Mouse (Mus musculus) inflammation-experienced regulatory T-cells, adult 6 months (primary cell): ENCODE measurements around the gene Chd2. TPM values are rescaled to one million over a fixed set of nuclear protein-coding genes. Genes with fewer than 3 reads are reported as not detected.

Experiments
- ATAC-seq: one replicate; pipeline ENCODE4 v1.8.0; 2017
- polyA plus RNA-seq, 3 experiments: library from polyadenylated mRNA; unstranded; fragments of 100-300 nt; shearing (Covaris generic); gene quantifications; one replicate each; pipeline ENCODE4 v1.2.1; 2017

The Chd2 gene
- polyA plus RNA-seq, 3 experiments from 2014 or later = 120 to 258 (median 210) TPM

- ATAC-seq = no peak
Observed at GRCm38 (mm10) chr7:73561492-73562055, 19.9 kb upstream of the Chd2 start.

GRCm38 (mm10) chr7:73560811-73561210 lies 19.2 kb upstream of the Chd2 start:
- no peak for ATAC-seq

GRCm38 (mm10) chr7:73559853-73560190 lies 18.2 kb upstream of the Chd2 start:
- ATAC-seq = no peak

- no peak for ATAC-seq
Observed at GRCm38 (mm10) chr7:73559170-73559852, 17.7 kb upstream of the Chd2 start.

- ATAC-seq = peak; percentile 87
Observed at GRCm38 (mm10) chr7:73558293-73559169, 16.9 kb upstream of the Chd2 start.

GRCm38 (mm10) chr7:73557671-73558265 lies 16.1 kb upstream of the Chd2 start:
- no peak for ATAC-seq

GRCm38 (mm10) chr7:73556688-73557667 lies 15.3 kb upstream of the Chd2 start:
- ATAC-seq = no peak

GRCm38 (mm10) chr7:73555918-73556580 lies 14.4 kb upstream of the Chd2 start:
- no peak for ATAC-seq

GRCm38 (mm10) chr7:73554849-73555248 lies 13.2 kb upstream of the Chd2 start:
- ATAC-seq = no peak

GRCm38 (mm10) chr7:73553160-73553559 lies 11.5 kb upstream of the Chd2 start:
- ATAC-seq = no peak

GRCm38 (mm10) chr7:73552054-73552750 lies 10.6 kb upstream of the Chd2 start:
- peak; percentile 57 for ATAC-seq

GRCm38 (mm10) chr7:73551370-73551769 lies 9.7 kb upstream of the Chd2 start:
- peak; percentile 11 for ATAC-seq

- ATAC-seq = no peak
Observed at GRCm38 (mm10) chr7:73548051-73548450, 6.4 kb upstream of the Chd2 start.

- ATAC-seq = peak; percentile 34
Observed at GRCm38 (mm10) chr7:73546561-73547510, 5.2 kb upstream of the Chd2 start.

- ATAC-seq = no peak
Observed at GRCm38 (mm10) chr7:73545004-73545403, 3.4 kb upstream of the Chd2 start.

- ATAC-seq = no peak
Observed at GRCm38 (mm10) chr7:73542131-73542853, 662 bp upstream of the Chd2 start.

- ATAC-seq = no peak
Observed at GRCm38 (mm10) chr7:73541079-73541390, 595 bp downstream of the Chd2 start.

GRCm38 (mm10) chr7:73540202-73541078 lies 1.2 kb downstream of the Chd2 start:
- ATAC-seq = no peak
